Comparison of ENCODE assay signal across 7 mouse cellular contexts in the genomic region with DNA sequence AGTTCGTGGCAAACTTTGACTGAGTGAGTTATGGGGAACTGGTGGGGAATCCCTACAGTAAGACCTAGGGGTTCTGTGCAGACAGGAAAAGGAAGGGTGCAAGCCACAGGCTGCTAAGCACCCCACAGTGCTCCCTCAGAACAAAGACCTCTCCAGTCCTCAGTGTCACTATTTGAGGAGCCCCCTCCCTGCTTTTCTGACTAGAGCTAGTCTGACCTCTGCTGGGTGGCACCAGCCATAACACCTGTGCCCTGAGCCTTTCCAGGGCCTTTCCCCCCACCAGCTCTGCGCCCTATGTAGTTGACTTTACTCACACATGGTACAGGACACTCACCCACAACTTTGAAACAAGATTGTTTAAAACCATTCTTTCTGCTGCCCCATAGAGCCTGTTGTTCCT. TPM values are rescaled to one million over a fixed set of nuclear protein-coding genes. Genes with fewer than 3 reads are reported as not detected.
DNase-seq lines count a peak whose midpoint lies in the region; ATAC-seq and TF ChIP-seq lines count a peak whose summit lies in the region.

No protein-coding gene starts in this region.

- H3K4me2 ChIP-seq in liver, embryonic 11.5 days = no peak overlapping the region
- no peak overlapping the region for H3K4me2 ChIP-seq in neural tube, embryonic 11.5 days (ENCODE audit: low read depth)

- WGBS in liver, adult 2 months = 72% methylated on average over 2 of the region's 2 CpGs
- 41% methylated on average over 2 of the region's 2 CpGs for WGBS in liver, embryonic 11.5 days
- WGBS in neural tube, embryonic 11.5 days = 55% methylated on average over 2 of the region's 2 CpGs

- H3K9me3 ChIP-seq in liver, embryonic 11.5 days (ENCODE audit: control insufficient read depth, low read length) = no peaks in the 10 kb centered on the region
- no peaks in the 10 kb centered on the region for H3K9me3 ChIP-seq in neural tube, embryonic 11.5 days (ENCODE audit: control insufficient read depth, low read length)

- no peak overlapping the region for H3K9ac ChIP-seq in liver, adult 2 months (ENCODE audit: low read depth, low read length)
- no peak overlapping the region for H3K9ac ChIP-seq in liver, embryonic 11.5 days (ENCODE audit: low read depth, low read length)
- H3K9ac ChIP-seq in neural tube, embryonic 11.5 days (ENCODE audit: low read length) = no peak overlapping the region

- no peaks in the 10 kb centered on the region for H3K79me2 ChIP-seq in liver, adult 2 months (ENCODE audit: control insufficient read depth, insufficient read depth, low read length)

- TF ChIP-seq CTCF in liver, adult 2 months (IDR thresholded peaks at IDR 0.05; ENCODE audit: low read depth, low read length) = peak; percentile 56

- no peak overlapping the region for H3K27ac ChIP-seq in liver, adult 2 months (replicated peaks; ENCODE audit: insufficient read depth, low read depth, low read length)
- H3K27ac ChIP-seq in liver, embryonic 11.5 days (ENCODE audit: low read depth, low read length) = no peak overlapping the region
- no peak overlapping the region for H3K27ac ChIP-seq in neural tube, embryonic 11.5 days (ENCODE audit: low read depth, low read length)

- no peaks in the 10 kb centered on the region for H3K36me3 ChIP-seq in liver, adult 2 months (ENCODE audit: control insufficient read depth, insufficient read depth, low read length)
- no peaks in the 10 kb centered on the region for H3K36me3 ChIP-seq in liver, embryonic 11.5 days (ENCODE audit: control insufficient read depth, insufficient read depth, low read length)
- H3K36me3 ChIP-seq in neural tube, embryonic 11.5 days (ENCODE audit: control insufficient read depth, insufficient read depth, low read length) = no peaks in the 10 kb centered on the region

- H3K4me3 ChIP-seq in liver, adult 2 months (ENCODE audit: insufficient read depth, low read depth, low read length) = no peak overlapping the region
- no peak overlapping the region for H3K4me3 ChIP-seq in liver, embryonic 11.5 days (ENCODE audit: low read depth, low read length)
- H3K4me3 ChIP-seq in neural tube, embryonic 11.5 days (ENCODE audit: low read depth, low read length) = no peak overlapping the region

- TF ChIP-seq POLR2A in liver, adult 2 months (IDR thresholded peaks at IDR 0.05; ENCODE audit: extremely low read depth, insufficient read depth, low read length) = no peak

- no peaks in the 10 kb centered on the region for H3K4me1 ChIP-seq in liver, adult 2 months (ENCODE audit: control insufficient read depth, insufficient read depth, low read length)
- no peaks in the 10 kb centered on the region for H3K4me1 ChIP-seq in liver, embryonic 11.5 days (replicated peaks; ENCODE audit: control insufficient read depth, insufficient read depth, low read length)
- H3K4me1 ChIP-seq in neural tube, embryonic 11.5 days (ENCODE audit: control insufficient read depth, insufficient read depth, low read length) = no peaks in the 10 kb centered on the region

- no peaks in the 10 kb centered on the region for H3K27me3 ChIP-seq in liver, adult 2 months (ENCODE audit: control insufficient read depth, insufficient read depth, low read length)
- peaks cover 18% of the 10 kb centered on the region for H3K27me3 ChIP-seq in liver, embryonic 11.5 days (replicated peaks; ENCODE audit: control insufficient read depth, insufficient read depth, low read length)
- H3K27me3 ChIP-seq in neural tube, embryonic 11.5 days (ENCODE audit: control insufficient read depth, insufficient read depth, low read length) = peaks cover 6% of the 10 kb centered on the region; the same call in 1 of the 2 replicates

- no peak for ATAC-seq in liver, embryonic 11.5 days (replicated peaks; ENCODE audit: low FRiP score)
- peak; percentile 52 for ATAC-seq in neural tube, embryonic 11.5 days (ENCODE audit: insufficient read depth, low FRiP score, low TSS enrichment)

- no peak for DNase-seq in liver, adult 2 months (ENCODE audit: extremely low read depth, low read depth, low spot score)
- no peak for DNase-seq in liver, embryonic 11.5 days (ENCODE audit: low spot score)
- peak; percentile 34 for DNase-seq in adipocyte (ENCODE audit: low spot score)
- peak; percentile 34 for DNase-seq in forelimb bud, embryonic 11.5 days (ENCODE audit: low read depth, low spot score)
- DNase-seq in kidney, postnatal 25 days = peak; percentile 34 to 49
- peak; percentile 61 for DNase-seq in neural tube, embryonic 11.5 days (ENCODE audit: low spot score)
- DNase-seq in urinary bladder, postnatal 10 days (ENCODE audit: low spot score) = no peak

RNA-seq across cellular contexts. Expression of gene Atp1a4, which starts 10.5 kb away (rescaled TPM):
- 0.07 and 0.09 TPM in 2 replicates for total RNA-seq in liver, adult 2 months (2014; rRNA removed)
- 0.02 TPM in 1 of 2 replicates, not detected in the other for polyA plus RNA-seq in liver, adult 2 months (2012; rRNA removed)
- not detected in 2 replicates for polyA plus RNA-seq in liver, embryonic 11.5 days (2014; fragmentation: Nextera tagmentation; extraction: Ambion mirVana)
- polyA plus RNA-seq in neural tube, embryonic 11.5 days (2014; fragmentation: Nextera tagmentation; extraction: Ambion mirVana) = not detected in 2 replicates

RNA-seq across cellular contexts. Expression of gene Igsf8, which starts 13.8 kb away (rescaled TPM):
- total RNA-seq in liver, adult 2 months (2014; rRNA removed) = 3.6 and 9.7 TPM in 2 replicates
- 15.3 and 26.3 TPM in 2 replicates for polyA plus RNA-seq in liver, adult 2 months (2012; rRNA removed)
- polyA plus RNA-seq in liver, embryonic 11.5 days (2014; fragmentation: Nextera tagmentation; extraction: Ambion mirVana) = 32.9 and 33.9 TPM in 2 replicates
- 121 and 142 TPM in 2 replicates for polyA plus RNA-seq in neural tube, embryonic 11.5 days (2014; fragmentation: Nextera tagmentation; extraction: Ambion mirVana)

RNA-seq across cellular contexts. Expression of gene Casq1, which starts 28.0 kb away (rescaled TPM):
- 0.07 and 0.74 TPM in 2 replicates for total RNA-seq in liver, adult 2 months (2014; rRNA removed)
- 0.16 and 0.21 TPM in 2 replicates for polyA plus RNA-seq in liver, adult 2 months (2012; rRNA removed)
- 2.2 and 4.1 TPM in 2 replicates for polyA plus RNA-seq in liver, embryonic 11.5 days (2014; fragmentation: Nextera tagmentation; extraction: Ambion mirVana)
- polyA plus RNA-seq in neural tube, embryonic 11.5 days (2014; fragmentation: Nextera tagmentation; extraction: Ambion mirVana) = 2.2 and 2.5 TPM in 2 replicates

RNA-seq across cellular contexts. Expression of gene Pea15a, which starts 41.1 kb away (rescaled TPM):
- 9.4 and 13.1 TPM in 2 replicates for total RNA-seq in liver, adult 2 months (2014; rRNA removed)
- polyA plus RNA-seq in liver, adult 2 months (2012; rRNA removed) = 8.4 and 10.2 TPM in 2 replicates
- 43.4 and 44.8 TPM in 2 replicates for polyA plus RNA-seq in liver, embryonic 11.5 days (2014; fragmentation: Nextera tagmentation; extraction: Ambion mirVana)
- polyA plus RNA-seq in neural tube, embryonic 11.5 days (2014; fragmentation: Nextera tagmentation; extraction: Ambion mirVana) = 249 and 272 TPM in 2 replicates

RNA-seq across cellular contexts. Expression of gene Atp1a2, which starts 50.2 kb away (rescaled TPM):
- 0.92 and 0.94 TPM in 2 replicates for total RNA-seq in liver, adult 2 months (2014; rRNA removed)
- 0.37 and 0.59 TPM in 2 replicates for polyA plus RNA-seq in liver, adult 2 months (2012; rRNA removed)
- 0.16 and 0.22 TPM in 2 replicates for polyA plus RNA-seq in liver, embryonic 11.5 days (2014; fragmentation: Nextera tagmentation; extraction: Ambion mirVana)
- polyA plus RNA-seq in neural tube, embryonic 11.5 days (2014; fragmentation: Nextera tagmentation; extraction: Ambion mirVana) = 1.3 and 1.6 TPM in 2 replicates

Comparison
In these comparisons a context has a peak if more than half of its experiments do, and no peak if none do; other contexts are left out.
1. DNase-seq: peak in adipocyte (single experiment), forelimb bud, embryonic 11.5 days (single experiment), kidney, postnatal 25 days (2 of 2) and neural tube, embryonic 11.5 days (single experiment); none in liver, adult 2 months (single experiment), liver, embryonic 11.5 days (single experiment) and urinary bladder, postnatal 10 days (single experiment).